Mouse (Mus musculus) intestine, embryonic 16.5 days (tissue): ENCODE measurements around the gene L3mbtl3. TPM values are rescaled to one million over a fixed set of nuclear protein-coding genes. Genes with fewer than 3 reads are reported as not detected.

Source experiments
- ATAC-seq: fragments of 200-750 bp; cut with Nextera tagmentation; 2 replicates; pipeline ENCODE4 v1.8.0; 2017; ENCODE audit warnings: moderate TSS enrichment, moderate library complexity
- H3K27ac ChIP-seq: fragments of 300-500 bp; sonication (generic); 2 replicates; pipeline ENCODE4 v1.5.1; 2014; ENCODE audit warnings: mild to moderate bottlenecking, low read length
- H3K27me3 ChIP-seq: fragments of 300-500 bp; sonication (generic); replicated peaks from 2 replicates; pipeline ENCODE4 v1.6.1; 2014; ENCODE audit warnings: low read length, control low read depth, mixed read lengths; ENCODE audit not compliant: control insufficient read depth, insufficient read depth
- H3K36me3 ChIP-seq: fragments of 300-500 bp; sonication (generic); 2 replicates; pipeline ENCODE4 v1.6.1; 2014; ENCODE audit warnings: low read length, control low read depth; ENCODE audit not compliant: control insufficient read depth, insufficient read depth
- H3K4me1 ChIP-seq: fragments of 300-500 bp; sonication (generic); 2 replicates; pipeline ENCODE4 v1.6.1; 2014; ENCODE audit warnings: low read length, control low read depth, mixed read lengths; ENCODE audit not compliant: control insufficient read depth, insufficient read depth
- H3K4me2 ChIP-seq: fragments of 300-500 bp; sonication (generic); 2 replicates; pipeline ENCODE4 v1.6.1; 2014; ENCODE audit warnings: low read depth, low read length, control low read depth
- H3K4me3 ChIP-seq: fragments of 300-500 bp; sonication (generic); 2 replicates; pipeline ENCODE4 v1.5.1; 2014; ENCODE audit warnings: mild to moderate bottlenecking, low read length
- H3K9ac ChIP-seq: fragments of 300-500 bp; sonication (generic); 2 replicates; pipeline ENCODE4 v1.6.1; 2014; ENCODE audit warnings: low read depth, low read length
- H3K9me3 ChIP-seq: fragments of 300-500 bp; sonication (generic); 2 replicates; pipeline ENCODE4 v1.6.1; 2016; ENCODE audit warnings: low read length, control low read depth; ENCODE audit not compliant: control insufficient read depth
- WGBS: fragments of 180-500 bp; shearing (Covaris S2); extraction: QIAGEN DNeasy Blood & Tissue Kit; methylation state at CpG from one replicate; pipeline ENCODE4 v1.1.7; 2014; 5-methylcytosine and 5-hydroxymethylcytosine counted together
- polyA plus RNA-seq: library from polyadenylated mRNA; unstranded; fragments of >200 nt; fragmentation: Nextera tagmentation; extraction: Ambion mirVana; gene quantifications from 2 replicates; pipeline ENCODE4 v1.2.1, GENCODE M21; 2015

The L3mbtl3 gene
- polyA plus RNA-seq, 1 experiment from 2014 or later: 8.3 TPM

DNA sequence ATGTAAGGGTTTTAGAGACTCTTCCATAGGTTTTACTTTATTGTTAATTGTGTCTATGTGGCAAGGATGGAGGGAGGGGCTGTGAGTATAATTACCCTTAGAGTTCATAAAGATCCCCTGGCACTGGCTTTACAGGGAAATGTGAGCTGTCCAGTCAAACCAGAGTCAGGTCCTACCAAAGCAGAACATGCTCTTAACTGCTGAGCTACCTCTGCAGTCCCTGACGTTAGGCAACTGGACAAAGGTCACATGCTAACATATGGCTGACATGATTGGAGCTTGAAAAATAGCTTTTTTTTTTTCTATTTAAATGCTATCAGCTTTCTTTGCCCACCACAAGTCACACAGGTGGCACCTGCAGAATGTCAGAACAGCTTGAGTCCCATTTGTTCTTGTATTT is 25.6 kb downstream of the L3mbtl3 start:
- H3K4me3 ChIP-seq: no peak overlapping the region
- no peaks in the 10 kb centered on the region for H3K27me3 ChIP-seq
- no peaks in the 10 kb centered on the region for H3K9me3 ChIP-seq
- H3K4me2 ChIP-seq: no peak overlapping the region
- H3K27ac ChIP-seq: no peak overlapping the region
- H3K36me3 ChIP-seq: peaks cover 3% of the 10 kb centered on the region; the same call in 1 of the 2 replicates
- 67% methylated on average over 1 of the region's 1 CpGs for WGBS
- peak; percentile 69 for ATAC-seq
- H3K9ac ChIP-seq: no peak overlapping the region
- no peaks in the 10 kb centered on the region for H3K4me1 ChIP-seq

DNA sequence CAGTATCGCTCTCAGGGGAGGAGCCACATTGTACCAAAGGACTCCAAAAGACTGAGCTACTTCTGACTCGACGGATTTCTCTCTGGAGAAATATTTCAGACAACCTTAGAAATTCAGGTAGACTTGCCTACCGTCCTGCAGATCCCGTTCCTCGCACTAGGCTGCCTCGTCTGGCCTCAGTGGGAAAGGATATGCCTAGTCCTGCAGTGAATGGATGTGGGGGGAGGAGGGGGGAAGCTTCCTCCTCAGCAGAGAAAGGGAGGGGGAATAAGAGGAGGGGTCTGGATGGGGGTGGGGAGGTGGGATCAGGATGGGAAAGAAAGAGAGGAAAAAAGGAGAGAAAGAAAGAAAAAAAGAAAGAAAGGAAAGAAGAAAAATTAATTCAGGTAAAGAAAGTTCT is 28.2 kb downstream of the L3mbtl3 start:
- H3K27me3 ChIP-seq: no peaks in the 10 kb centered on the region
- no peak overlapping the region for H3K9ac ChIP-seq
- H3K36me3 ChIP-seq: peaks cover 3% of the 10 kb centered on the region; the same call in 1 of the 2 replicates
- H3K9me3 ChIP-seq: no peaks in the 10 kb centered on the region
- no peak overlapping the region for H3K4me3 ChIP-seq
- H3K4me1 ChIP-seq: no peaks in the 10 kb centered on the region
- 43% methylated on average over 7 of the region's 7 CpGs for WGBS
- no peak overlapping the region for H3K4me2 ChIP-seq
- no peak for ATAC-seq
- no peak overlapping the region for H3K27ac ChIP-seq

DNA sequence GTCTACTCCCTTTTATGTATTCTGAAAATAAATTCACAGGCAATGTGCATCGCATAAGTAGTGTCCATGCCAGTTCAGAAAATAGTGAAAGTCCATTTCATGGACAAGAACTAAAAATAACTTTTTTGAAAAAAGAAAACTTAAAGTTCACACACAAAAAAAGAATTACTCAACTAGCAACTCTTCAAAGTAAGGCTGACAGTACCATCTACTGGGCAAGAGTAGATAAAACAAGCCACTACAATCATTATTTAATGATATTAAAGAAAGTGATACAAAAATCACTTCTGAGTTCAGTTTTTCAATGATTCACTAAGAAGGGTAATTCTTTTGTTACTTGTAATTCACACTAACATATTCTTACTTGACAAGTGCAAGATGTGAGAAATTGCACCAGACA is 29.9 kb downstream of the L3mbtl3 start:
- Histone ChIP-seq H3K4me1 (no peaks in the 10 kb centered on the region), H3K9me3 (no peaks in the 10 kb centered on the region), H3K36me3 (peaks cover 5% of the 10 kb centered on the region; the same call in 1 of the 2 replicates), H3K9ac (no peak overlapping the region), H3K4me3 (no peak overlapping the region), H3K27me3 (no peaks in the 10 kb centered on the region), H3K27ac (no peak overlapping the region), H3K4me2 (no peak overlapping the region)
- WGBS: 90% methylated on average over 1 of the region's 1 CpGs
- ATAC-seq: no peak

DNA sequence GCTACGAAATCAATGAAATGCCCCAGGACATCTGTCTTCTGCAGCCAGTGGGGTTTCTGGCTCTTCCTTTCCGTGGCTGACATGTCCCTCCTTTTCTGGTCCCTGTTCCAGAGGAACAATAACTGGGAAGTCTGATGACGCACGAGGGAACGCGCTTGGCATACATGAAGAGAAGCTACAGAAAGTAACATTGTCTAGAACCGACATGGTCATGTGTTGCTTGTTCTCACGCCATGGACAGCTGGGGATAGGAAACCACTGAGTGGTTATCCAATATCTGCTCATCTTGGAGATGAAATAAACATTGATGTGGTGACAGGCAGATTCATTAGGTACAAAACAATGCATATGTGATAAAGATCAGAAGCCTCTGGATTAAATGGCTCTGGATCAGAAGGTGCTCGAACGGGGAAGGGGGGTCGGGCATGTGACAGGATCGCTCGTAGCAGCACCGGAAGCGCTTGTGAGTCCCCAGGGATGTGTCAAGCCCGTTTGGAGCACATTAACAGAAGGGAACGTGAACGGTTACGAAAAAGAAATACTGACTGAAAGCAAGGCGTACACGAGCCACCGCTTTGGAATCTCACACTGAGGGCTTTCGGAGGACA is 37.8 kb downstream of the L3mbtl3 start:
- H3K4me2 ChIP-seq: no peak overlapping the region
- 85% methylated on average over 23 of the region's 23 CpGs for WGBS
- H3K9ac ChIP-seq: no peak overlapping the region
- no peak for ATAC-seq
- no peaks in the 10 kb centered on the region for H3K4me1 ChIP-seq
- H3K9me3 ChIP-seq: no peaks in the 10 kb centered on the region
- 0 out of 2 replicates have a peak, but pooled peaks cover 2% of the 10 kb centered on the region for H3K36me3 ChIP-seq
- no peak overlapping the region for H3K4me3 ChIP-seq
- H3K27me3 ChIP-seq: no peaks in the 10 kb centered on the region
- H3K27ac ChIP-seq: no peak overlapping the region

DNA sequence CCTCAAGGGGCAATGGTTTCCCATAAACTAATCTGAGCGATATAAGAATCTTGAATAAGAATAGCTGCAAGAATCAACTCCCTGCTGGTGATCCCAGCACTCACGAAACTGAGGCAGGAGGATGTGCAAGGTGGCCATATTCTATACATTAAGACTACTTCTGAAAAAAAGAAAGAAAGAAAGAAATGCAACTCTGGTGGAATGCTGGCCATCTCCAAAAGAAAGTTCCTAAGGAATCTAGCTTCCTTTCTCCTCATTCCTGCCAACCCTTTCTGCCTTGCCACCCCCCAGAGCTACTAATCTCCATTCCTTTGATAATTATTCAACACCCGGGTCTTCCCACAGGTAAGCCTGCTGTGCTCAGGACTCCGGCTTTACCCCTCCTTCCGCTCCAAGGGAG is 41.8 kb downstream of the L3mbtl3 start:
- H3K4me1 ChIP-seq: no peaks in the 10 kb centered on the region
- ATAC-seq: no peak
- no peak overlapping the region for H3K27ac ChIP-seq
- no peaks in the 10 kb centered on the region for H3K27me3 ChIP-seq
- H3K4me2 ChIP-seq: no peak overlapping the region
- H3K36me3 ChIP-seq: no peaks in the 10 kb centered on the region
- no peak overlapping the region for H3K9ac ChIP-seq
- 70% methylated on average over 5 of the region's 5 CpGs for WGBS
- no peak overlapping the region for H3K4me3 ChIP-seq
- H3K9me3 ChIP-seq: no peaks in the 10 kb centered on the region

DNA sequence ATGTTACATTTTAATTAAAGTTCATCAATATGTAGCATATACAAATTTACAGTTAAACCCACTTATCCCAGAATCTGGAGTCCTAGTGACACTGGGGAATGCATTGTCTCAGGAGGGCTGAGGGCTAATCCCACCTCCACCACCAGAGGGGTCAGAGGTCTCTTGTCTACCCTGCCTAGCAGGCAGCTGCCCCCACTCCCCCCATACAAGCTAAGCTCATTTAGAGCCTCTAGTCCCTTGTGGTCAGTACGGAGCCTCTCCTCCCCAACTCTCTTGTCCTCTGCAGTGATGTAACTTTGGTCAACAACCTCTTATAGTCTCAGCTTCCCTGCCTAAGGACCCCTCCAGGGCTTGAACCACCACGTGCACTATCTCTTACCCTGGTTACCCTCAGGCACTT is 43.0 kb downstream of the L3mbtl3 start:
- no peaks in the 10 kb centered on the region for H3K9me3 ChIP-seq
- 55% methylated on average over 2 of the region's 2 CpGs for WGBS
- ATAC-seq: no peak
- no peaks in the 10 kb centered on the region for H3K36me3 ChIP-seq
- H3K27me3 ChIP-seq: no peaks in the 10 kb centered on the region
- no peak overlapping the region for H3K4me2 ChIP-seq
- no peaks in the 10 kb centered on the region for H3K4me1 ChIP-seq
- H3K27ac ChIP-seq: no peak overlapping the region
- no peak overlapping the region for H3K4me3 ChIP-seq
- no peak overlapping the region for H3K9ac ChIP-seq

DNA sequence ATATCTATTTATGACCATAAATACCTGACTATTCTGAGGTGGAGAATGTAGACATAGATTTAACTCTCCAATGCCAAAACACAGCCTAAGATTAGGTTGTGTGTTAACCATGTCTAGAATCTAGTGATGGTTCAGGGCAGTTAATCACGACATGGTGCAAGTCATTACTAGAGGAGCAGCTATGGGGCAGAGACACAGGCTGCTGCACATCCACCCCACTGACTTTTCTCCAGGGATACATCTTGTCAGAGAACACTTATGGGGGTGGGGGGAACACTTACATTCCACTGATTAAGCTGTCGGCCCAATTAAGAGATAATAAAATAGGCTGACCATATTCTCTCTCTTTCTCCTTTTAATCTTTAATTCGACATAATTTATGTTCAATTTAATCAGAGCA is 46.9 kb downstream of the L3mbtl3 start:
- ATAC-seq: no peak
- 75% methylated on average over 3 of the region's 3 CpGs for WGBS

DNA sequence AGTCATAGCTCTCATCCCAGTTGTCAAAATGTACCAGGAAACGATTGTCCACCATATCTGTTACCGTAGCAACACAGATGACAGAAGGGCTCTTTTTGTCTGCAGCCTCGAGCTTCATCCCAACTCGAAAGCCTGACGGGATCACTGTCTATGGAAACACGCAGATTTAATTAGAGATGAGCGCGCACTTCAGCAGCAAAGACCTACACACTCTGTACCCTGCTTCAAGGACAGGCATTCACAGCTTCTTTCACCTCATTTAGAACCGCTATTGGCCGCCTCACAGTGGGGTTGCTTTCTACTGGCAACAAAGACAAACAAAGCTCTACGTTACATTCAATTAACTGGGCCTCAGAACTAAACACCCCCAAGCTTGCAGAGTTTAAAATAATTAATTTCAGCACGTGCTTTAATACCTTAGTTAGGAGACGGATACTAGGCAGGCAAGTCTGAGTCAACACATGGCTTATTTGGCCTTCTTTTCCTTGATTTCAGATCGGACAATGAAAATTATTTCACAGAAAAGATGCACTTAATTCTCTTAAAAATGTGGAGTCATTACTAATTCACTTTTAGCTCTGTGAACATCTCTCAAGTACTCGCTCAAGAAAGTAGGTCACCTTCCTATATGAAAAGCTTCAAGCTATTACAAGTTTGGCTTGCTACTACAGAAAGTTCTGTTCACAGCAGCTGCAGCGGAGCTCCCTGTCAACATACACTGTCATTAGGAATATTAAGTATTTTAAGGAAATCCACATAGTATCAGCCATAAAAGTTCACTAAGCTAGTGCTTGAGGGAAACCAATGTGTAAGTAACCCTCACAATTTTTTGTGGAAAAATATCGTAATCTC is 47.9 kb downstream of the L3mbtl3 start:
- H3K4me3 ChIP-seq: no peak overlapping the region
- no peaks in the 10 kb centered on the region for H3K4me1 ChIP-seq
- no peaks in the 10 kb centered on the region for H3K27me3 ChIP-seq
- H3K36me3 ChIP-seq: peaks cover 5% of the 10 kb centered on the region; the same call in 1 of the 2 replicates
- no peak for ATAC-seq
- no peak overlapping the region for H3K4me2 ChIP-seq
- no peak overlapping the region for H3K9ac ChIP-seq
- H3K27ac ChIP-seq: no peak overlapping the region
- no peaks in the 10 kb centered on the region for H3K9me3 ChIP-seq
- WGBS: 77% methylated on average over 17 of the region's 17 CpGs

More for the DNA sequence above, 46.9 kb downstream of the L3mbtl3 start:
- Histone ChIP-seq H3K27me3 (no peaks in the 10 kb centered on the region), H3K4me2 (no peak overlapping the region), H3K9me3 (no peaks in the 10 kb centered on the region), H3K4me1 (no peaks in the 10 kb centered on the region), H3K4me3 (no peak overlapping the region), H3K36me3 (peaks cover 5% of the 10 kb centered on the region; the same call in 1 of the 2 replicates), H3K9ac (no peak overlapping the region), H3K27ac (no peak overlapping the region)

DNA sequence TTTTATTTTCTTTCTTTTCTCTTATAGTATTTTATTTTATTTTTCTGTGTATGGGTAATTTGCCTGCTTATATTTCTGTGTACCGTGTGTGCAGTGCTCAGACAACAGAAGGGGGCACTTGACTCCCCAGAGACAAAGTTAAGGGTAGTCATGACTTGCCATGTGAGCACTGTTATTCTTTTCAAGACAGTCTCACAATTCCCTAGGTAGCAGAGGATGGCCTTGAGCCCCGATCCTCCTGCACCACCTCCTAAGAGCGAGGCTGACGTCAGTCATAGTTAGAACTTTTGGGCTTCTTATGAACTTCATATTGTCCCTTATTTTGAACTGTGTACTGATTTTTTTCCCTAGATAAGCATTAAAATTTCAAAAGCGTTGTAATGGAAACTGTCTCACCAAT is 48.5 kb downstream of the L3mbtl3 start:
- no peak overlapping the region for H3K27ac ChIP-seq
- no peaks in the 10 kb centered on the region for H3K4me1 ChIP-seq
- peaks cover 5% of the 10 kb centered on the region; the same call in 1 of the 2 replicates for H3K36me3 ChIP-seq
- no peak for ATAC-seq
- no peak overlapping the region for H3K9ac ChIP-seq
- no peaks in the 10 kb centered on the region for H3K27me3 ChIP-seq
- no peak overlapping the region for H3K4me3 ChIP-seq
- H3K4me2 ChIP-seq: no peak overlapping the region
- 90% methylated on average over 5 of the region's 5 CpGs for WGBS
- H3K9me3 ChIP-seq: no peaks in the 10 kb centered on the region
